Mouse (Mus musculus) cerebellum, adult 2 months (tissue): ENCODE data around the gene Nkx2-3. TPM values are rescaled to one million over a fixed set of nuclear protein-coding genes. Genes with fewer than 3 reads are reported as not detected.

Experiments used
- DNase-seq, 2 experiments: peaks; one replicate each; pipeline ENCODE4 v3.0.0; 2021
- H3K27ac ChIP-seq: fragments of 200-500 bp; 2 replicates; pipeline ENCODE4 v1.5.1; 2012; ENCODE audit warnings: low read length, control low read depth, inconsistent platforms; ENCODE audit not compliant: insufficient read depth
- H3K27me3 ChIP-seq: fragments of 200-500 bp; 2 replicates; pipeline ENCODE4 v1.6.1; 2012; ENCODE audit warnings: inconsistent platforms, mild to moderate bottlenecking, low read length, moderate library complexity; ENCODE audit not compliant: control insufficient read depth, insufficient read depth
- H3K4me1 ChIP-seq: fragments of 200-500 bp; 2 replicates; pipeline ENCODE4 v1.6.1; 2011; ENCODE audit warnings: low read length; ENCODE audit not compliant: control insufficient read depth, insufficient read depth
- H3K4me3 ChIP-seq: fragments of 200-500 bp; replicated peaks from 2 replicates; pipeline ENCODE3; 2011; ENCODE audit warnings: mild to moderate bottlenecking, low read depth, low read length, control low read depth; ENCODE audit not compliant: insufficient read depth
- CTCF ChIP-seq: fragments of 200-500 bp; IDR thresholded peaks from 2 replicates; pipeline ENCODE4 v1.5.1; 2011; ENCODE audit warnings: low read depth, mild to moderate bottlenecking, control low read depth, low read length, moderate library complexity, borderline replicate concordance; ENCODE audit not compliant: insufficient read depth
- POLR2A ChIP-seq: fragments of 200-500 bp; IDR thresholded peaks from 2 replicates; pipeline ENCODE4 v1.6.1; 2011; ENCODE audit warnings: low read length, control low read depth, borderline replicate concordance; ENCODE audit not compliant: insufficient read depth
- WGBS: fragments of 180-500 bp; shearing (Covaris S2); methylation state at CpG from one replicate; pipeline ENCODE4 v1.1.7; 2018; 5-methylcytosine and 5-hydroxymethylcytosine counted together
- polyA plus RNA-seq: library from polyadenylated mRNA; depleted of rRNA; stranded (reverse); fragments of >200 nt; gene quantifications from 2 replicates; pipeline ENCODE4 v1.2.3, GENCODE M21; 2012

Nkx2-3 gene
- polyA plus RNA-seq, 1 experiment: not detected

GRCm38 (mm10) chr19:43583192-43583591 is 28.9 kb upstream of the Nkx2-3 start:
- H3K4me3 ChIP-seq: no peak overlapping the region
- no peak overlapping the region for H3K27ac ChIP-seq
- TF ChIP-seq POLR2A (no peak), CTCF (no peak)
- no peaks in the 10 kb centered on the region; the same call in 1 of the 2 replicates for H3K27me3 ChIP-seq
- no peak for DNase-seq
- H3K4me1 ChIP-seq: no peaks in the 10 kb centered on the region
- 14% methylated on average over 4 of the region's 4 CpGs for WGBS

DNA sequence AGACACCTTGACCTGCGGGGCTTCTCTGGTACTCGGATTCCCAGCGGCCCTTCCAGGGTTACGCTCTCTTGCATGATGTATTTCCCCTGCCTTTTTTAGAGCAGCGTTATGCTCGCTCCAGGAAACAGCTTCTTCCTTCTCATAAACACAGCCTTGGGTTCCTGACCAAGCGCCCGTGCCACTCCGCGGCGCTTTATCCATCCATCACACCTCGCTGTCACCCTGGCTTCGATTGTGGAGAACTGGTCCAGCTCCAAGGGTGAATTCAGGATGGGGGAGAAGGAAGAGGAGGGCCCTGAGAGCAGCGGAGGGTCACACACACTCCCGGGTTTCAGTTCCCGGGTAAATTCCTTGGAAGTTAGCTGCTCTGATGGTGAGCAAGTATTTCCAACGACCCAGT is 28.5 kb upstream of the Nkx2-3 start:
- 5% methylated on average over 17 of the region's 17 CpGs for WGBS

DNA sequence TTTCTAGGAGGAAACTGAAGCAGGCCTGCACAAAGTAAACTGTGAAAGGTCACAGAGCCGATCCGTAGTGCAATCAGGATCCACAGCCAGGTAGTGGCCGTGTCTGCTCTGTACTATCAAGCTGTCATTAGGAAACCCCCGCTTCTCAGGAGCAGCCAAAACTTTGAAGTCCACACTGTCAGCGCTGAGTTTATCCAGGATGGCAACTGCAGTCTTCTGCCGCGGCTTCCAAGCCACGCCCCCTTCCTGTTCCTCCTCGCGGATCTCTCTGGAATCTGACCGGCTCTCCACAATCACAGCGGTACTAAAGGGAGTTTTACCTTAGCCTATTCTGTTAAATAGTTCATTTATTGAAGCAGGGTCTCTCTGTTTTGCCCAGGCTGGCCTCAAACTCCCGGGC is 27.3 kb upstream of the Nkx2-3 start:
- Histone ChIP-seq H3K4me1 (no peaks in the 10 kb centered on the region), H3K4me3 (no peak overlapping the region), H3K27ac (no peak overlapping the region), H3K27me3 (peaks cover 1% of the 10 kb centered on the region; the same call in 1 of the 2 replicates)
- no peak for DNase-seq
- WGBS: 7% methylated on average over 13 of the region's 13 CpGs
- no peak for TF ChIP-seq CTCF
- TF ChIP-seq POLR2A: no peak

More for the DNA sequence above, 28.5 kb upstream of the Nkx2-3 start:
- Histone ChIP-seq H3K4me1 (no peaks in the 10 kb centered on the region), H3K27ac (no peak overlapping the region), H3K4me3 (no peak overlapping the region), H3K27me3 (no peaks in the 10 kb centered on the region; the same call in 1 of the 2 replicates)
- TF ChIP-seq CTCF (no peak), POLR2A (no peak)
- no peak for DNase-seq

DNA sequence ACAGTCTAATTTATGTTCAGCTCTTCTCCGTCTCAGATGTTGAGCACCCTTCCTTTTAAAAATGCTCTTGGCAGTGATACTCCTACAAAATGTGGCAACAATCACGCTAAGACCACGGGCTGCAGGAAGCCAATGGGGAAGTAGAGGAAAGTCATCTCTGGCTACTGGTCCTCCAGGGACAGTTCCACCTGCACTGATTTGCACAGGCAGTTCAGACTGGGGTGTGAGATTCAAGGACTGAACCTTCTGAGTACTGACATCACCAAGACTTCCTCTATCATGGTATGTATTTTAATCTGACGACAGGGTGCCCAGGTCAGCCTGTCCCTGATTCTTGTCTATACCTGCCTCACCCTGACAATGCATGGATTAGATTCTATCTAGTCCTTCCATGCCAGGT is 20.1 kb upstream of the Nkx2-3 start:
- no peak for DNase-seq
- H3K27me3 ChIP-seq: peaks cover 1% of the 10 kb centered on the region; the same call in 1 of the 2 replicates
- WGBS: 71% methylated on average over 4 of the region's 4 CpGs
- H3K4me1 ChIP-seq: no peaks in the 10 kb centered on the region
- no peak overlapping the region for H3K27ac ChIP-seq
- TF ChIP-seq POLR2A (no peak), CTCF (no peak)
- H3K4me3 ChIP-seq: no peak overlapping the region

DNA sequence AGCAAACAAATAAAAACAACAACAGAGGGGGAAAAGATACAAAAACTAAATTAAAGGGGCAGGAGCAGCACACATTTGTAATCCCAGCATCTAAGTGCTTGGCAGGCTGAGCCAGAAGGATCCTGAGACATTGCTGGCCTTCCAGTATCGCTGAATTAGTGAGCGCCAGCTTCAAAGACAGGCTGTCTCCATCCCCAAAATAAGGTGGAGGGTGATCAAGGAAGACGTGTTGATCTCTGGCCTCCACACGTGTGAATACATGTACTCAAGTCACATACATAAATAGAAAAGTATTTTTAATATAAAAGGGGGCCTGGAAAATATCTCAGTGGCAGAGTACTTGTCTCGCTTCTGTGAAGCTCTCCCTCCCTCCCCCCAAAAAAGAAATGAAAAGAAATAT is 15.1 kb upstream of the Nkx2-3 start:
- 15% methylated on average over 5 of the region's 5 CpGs for WGBS
- no peak for DNase-seq
- peaks cover 14% of the 10 kb centered on the region; the same call in 1 of the 2 replicates for H3K27me3 ChIP-seq
- H3K4me1 ChIP-seq: no peaks in the 10 kb centered on the region
- no peak overlapping the region for H3K27ac ChIP-seq
- no peak overlapping the region for H3K4me3 ChIP-seq
- TF ChIP-seq POLR2A: no peak
- no peak for TF ChIP-seq CTCF

DNA sequence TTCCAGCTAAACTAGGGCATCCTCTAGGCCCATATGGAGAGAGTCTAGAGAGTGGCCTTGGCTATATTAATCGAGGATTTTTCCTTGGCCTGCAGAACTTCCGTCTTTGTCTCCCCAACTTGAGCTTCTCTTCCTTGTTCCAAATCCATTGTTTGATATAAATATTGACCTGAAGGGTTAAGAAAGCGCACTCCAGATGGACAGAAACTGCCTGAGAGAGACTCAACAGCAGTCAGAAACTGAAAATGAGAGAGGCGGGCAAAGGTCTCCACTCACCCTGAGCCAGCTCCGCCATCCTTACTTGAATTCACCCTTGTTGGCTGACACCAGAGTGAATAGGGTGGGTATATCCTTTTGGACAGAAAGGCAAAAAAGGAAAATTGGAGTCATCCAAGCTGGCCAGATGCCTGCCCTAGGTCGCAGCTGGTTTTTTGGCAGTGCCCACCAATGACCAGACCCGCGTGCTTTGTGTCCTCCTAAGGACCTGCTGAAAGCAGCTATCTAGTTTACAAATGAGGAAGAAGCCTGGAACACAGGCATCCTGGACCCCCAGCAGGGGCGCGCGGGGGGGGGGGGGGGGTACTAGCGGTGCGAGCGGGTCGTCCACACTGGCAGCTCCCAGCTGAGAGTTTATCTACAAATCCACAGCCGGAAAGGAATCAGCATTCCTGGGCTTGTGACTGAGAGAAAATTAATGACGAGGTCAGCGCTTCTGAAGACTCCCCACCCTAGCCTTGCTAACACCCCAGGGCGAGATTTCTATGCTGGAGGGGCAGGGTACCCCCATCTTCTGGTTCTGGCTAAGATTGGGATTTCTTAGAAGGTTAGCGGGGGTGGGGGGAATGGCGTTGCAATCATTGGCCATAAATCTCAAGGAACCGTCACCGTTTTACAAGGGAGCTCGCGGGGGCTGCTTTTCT is 13.1 kb upstream of the Nkx2-3 start:
- 4% methylated on average over 25 of the region's 25 CpGs for WGBS
- no peak for TF ChIP-seq CTCF
- no peak for TF ChIP-seq POLR2A
- Histone ChIP-seq H3K27ac (no peak overlapping the region), H3K27me3 (peaks cover 14% of the 10 kb centered on the region; the same call in 1 of the 2 replicates), H3K4me1 (no peaks in the 10 kb centered on the region), H3K4me3 (no peak overlapping the region)
- DNase-seq: no peak

DNA sequence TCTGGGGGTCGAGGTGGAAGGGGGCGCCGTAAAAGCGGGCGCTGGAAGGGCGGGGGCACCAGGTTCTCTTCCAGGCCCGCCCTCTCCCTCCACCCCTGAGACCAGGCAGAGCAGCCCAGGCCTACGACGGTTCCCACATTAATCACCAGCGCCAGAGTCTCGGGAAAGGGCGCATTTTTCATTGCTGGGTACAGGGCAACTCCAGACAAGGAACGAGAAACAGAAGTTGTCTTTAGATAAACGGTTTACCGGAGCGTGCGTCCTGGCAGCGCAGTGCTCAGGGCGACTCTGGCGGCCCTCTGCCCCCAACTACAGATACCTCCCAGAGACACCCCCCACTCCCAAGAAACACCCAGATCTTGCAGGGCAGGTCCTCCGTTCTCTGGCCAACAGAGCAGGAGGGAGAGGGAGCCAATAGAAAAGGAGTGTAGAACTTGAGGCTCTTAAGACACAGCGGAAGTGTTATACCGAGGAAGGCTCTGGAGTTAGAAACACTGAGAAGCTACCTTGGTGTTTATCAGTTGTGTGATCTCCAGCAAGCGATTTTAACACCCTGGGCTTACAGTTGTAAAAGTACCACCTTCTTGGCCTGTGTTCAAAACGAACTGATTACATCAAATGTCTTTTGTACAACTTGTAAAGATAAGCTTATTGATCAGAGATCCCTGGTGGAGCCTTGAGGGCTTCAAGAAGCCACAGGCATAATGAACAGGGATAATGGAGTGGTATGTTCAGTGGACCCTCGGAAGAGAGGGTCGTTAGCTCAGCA is 12.2 kb upstream of the Nkx2-3 start:
- DNase-seq: no peak
- WGBS: 2% methylated on average over 27 of the region's 27 CpGs
- TF ChIP-seq CTCF (no peak), POLR2A (no peak)
- Histone ChIP-seq H3K27ac (no peak overlapping the region), H3K4me3 (no peak overlapping the region), H3K4me1 (no peaks in the 10 kb centered on the region), H3K27me3 (peaks cover 14% of the 10 kb centered on the region; the same call in 1 of the 2 replicates)
